Mouse (Mus musculus): ENCODE data around the gene Mrps34.
"Not testable (repeated sequence)": the region's sequence is repeated elsewhere in the genome, so short reads cannot be mapped to it uniquely, and the experiment has no call there.

The Mrps34 gene

DNA sequence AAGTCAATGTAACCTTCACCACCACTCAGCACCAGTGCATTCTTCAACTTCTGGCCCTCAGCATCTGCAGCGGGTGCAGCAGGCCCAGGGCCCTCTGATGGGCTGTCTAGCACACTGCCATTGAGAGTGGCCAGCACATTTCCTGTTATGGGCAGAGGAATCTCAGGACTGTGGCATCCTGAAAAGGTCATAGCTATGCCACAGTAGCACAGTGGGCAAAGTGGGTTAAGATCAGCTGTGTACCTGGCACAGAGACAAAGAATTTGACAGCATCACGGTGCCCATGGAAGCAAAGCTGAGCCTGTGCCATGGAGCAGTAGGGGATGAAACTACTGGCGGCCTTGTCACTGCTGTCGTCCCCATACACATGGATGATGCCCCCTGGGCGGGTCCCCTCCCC, 4.2 kb downstream of the Mrps34 start:
- DNase-seq (ENCODE audit: low spot score in 2 of 2): no peak

DNA sequence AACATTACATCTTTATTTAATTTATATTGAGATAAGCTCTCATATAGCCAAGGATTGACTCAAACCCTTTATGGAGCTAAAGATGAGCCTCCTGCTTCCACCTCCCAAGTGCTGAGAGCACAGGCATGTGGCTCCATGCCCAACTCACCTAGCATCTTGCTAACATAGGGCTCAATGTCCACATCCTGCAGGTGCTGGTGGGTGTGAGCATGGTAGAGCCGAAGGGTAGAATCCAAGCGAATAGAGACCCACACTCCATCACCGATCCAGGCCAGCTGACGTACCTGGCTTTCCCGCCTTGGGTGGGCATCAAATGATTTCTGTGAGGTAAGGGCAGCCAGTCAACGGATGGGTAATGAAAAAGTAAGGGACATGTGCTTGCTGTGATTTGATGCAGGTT, 5.1 kb downstream of the Mrps34 start:
- peak in 1 of 2 experiments; percentile 30 for DNase-seq (ENCODE audit: low spot score in 2 of 2)

DNA sequence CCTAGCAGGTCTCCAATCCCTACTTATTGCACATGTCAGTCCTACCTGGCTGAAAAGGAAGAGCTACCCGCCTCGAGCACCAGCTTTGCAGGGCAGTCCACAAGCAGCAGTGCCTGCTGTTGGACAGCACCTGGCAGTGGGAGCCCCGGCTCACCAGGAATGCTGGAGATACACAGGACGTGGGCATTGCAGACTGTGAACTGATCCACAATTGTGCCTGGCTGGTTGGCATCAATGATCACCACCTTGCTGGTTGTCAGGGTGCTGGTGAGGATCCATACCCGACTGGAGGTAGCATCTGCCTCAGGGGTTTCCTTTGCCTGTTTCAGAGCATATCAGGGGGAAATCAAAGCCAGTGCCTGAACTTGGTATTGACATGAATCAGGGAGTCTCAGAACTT, 7.2 kb downstream of the Mrps34 start:
- DNase-seq (ENCODE audit: low spot score in 2 of 2): peak in 1 of 2 experiments; percentile 21

DNA sequence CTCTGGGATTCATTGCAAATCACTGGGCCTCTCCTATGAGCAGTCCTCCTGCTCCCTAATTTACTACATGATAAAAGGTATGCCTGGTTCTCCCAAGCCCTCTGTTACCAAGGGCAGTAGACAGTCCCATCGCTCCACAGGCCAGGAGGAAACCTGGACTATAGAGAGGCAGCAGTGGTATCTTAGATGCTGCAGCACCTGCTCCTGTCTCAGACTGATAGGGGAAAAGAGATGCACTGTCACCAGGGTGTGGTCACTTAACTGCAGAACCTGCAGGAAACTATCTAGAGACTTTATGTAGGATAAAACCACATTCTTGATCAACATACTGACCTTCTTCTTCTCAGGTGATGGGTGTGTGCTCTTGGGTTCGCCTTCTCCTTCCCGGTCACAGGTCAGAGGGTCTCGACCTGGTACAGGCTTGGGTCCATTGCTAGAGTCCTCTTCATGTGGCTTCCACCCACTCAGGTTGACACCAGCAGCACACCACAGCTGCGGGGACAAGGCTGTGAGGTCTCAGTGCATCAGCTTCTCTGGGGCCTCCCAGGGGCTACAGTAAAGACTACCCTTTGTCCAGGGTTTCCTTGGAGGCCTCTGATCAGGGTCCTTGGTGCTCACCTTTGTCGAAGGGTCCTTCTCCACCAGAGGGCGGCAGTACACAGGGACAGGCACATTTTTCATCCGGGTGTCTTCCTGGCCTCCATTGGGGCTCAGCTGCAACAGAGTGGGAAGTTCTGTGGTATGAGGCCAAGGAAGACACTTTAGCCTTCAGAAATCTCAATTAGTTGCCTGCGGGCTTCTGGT, 8.0 kb downstream of the Mrps34 start:
- DNase-seq (ENCODE audit: low spot score in 2 of 2): peak in 1 of 2 experiments; percentile 42

DNA sequence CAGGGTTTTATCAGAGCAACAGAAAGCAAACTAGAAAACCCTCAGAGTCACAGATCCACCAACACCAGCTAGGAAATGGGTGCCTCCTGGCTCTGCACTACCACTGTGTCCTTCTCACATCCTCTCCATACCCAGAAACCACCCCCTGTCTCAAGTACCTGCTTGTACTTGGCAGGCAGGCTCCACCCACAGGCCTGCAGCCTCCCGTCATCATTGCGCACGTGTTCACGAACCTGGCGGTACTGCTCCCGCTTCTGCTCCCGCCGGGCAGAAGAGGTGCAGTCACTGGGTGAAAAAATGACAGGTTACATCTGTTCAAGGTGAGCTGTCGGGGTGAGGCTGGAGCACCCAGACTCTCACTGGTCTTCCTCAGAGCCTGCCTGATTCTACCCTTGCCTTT, 8.9 kb downstream of the Mrps34 start:
- DNase-seq (ENCODE audit: low spot score in 2 of 2): no peak

DNA sequence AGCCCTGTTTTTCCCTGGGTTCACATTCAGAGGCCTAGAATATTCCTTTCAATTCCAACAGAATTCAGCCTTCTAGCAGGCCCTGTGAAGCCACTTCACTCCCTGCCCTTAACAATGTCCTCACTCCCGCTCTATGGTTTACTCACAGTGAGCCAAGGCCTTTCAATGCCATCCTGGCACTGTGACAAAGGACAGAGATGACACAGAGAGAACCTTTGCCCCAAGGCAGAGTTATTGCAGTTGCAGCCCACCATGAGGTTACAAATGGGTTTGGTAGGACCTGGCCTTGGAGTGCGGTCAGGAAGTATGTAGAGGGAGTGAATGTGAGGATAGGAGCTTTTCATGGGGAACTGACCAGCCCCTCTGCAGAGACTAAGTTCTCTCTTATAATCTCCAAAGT, 12.7 kb downstream of the Mrps34 start:
- no peak for DNase-seq (ENCODE audit: low spot score in 2 of 2)

DNA sequence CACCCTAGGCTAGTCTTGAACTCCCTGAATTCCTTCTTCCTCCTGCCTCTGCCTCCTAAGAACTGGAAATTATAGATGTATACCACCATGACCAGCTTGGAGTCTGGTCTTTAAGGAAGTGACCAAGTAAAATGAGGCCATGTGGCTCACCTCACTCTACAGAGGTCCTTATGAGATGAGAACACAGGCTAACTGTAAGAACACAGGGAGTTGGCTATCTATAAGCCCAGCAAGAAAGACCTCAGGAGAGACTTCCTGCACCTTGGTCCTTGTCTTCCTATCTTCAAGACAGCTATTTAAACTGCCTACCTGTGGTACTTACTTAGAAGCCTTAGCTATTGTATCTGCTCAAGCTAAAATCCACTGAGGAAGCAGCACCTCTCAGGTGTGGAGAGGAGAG, 19.1 kb downstream of the Mrps34 start:
- no peak for DNase-seq (ENCODE audit: low spot score in 2 of 2)

DNA sequence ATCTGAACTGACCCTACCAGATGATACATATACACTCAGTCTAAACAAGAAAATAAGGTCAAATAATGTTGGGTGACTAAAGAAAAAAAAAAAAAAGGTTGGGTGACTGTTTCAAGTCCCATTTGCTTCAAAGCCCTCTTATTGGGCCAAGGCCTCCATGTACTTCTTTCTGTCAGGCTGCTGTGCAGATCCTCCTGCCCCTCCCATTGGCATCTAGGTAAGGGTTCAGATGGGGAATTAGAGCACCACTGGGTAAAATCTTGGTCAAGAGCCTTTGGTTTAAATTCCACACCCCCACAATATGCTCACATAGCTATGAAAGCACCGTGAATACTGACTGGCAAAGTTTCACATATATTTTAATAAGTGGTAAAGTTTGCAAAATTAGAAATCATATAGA, 28.3 kb downstream of the Mrps34 start:
- no peak for DNase-seq (ENCODE audit: low spot score in 2 of 2)

DNA sequence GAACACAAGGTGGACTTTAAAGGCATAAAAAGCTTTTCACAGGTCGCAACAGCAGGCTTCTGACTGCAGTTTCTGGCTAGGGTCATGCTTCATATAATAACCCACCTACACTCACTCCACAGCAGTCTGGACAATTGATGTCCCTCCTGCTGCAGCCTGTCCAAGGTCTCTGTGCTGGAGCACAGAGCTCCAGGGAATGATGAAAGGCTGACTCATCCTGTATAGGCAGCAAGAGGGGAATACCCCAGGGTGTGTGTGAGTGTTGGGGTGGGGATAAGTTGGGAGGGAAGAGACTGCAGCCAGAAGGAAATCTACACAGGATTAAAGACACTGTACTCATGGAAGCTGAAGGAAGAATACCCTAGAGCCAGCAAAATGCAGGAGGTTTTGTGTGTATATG, 34.6 kb downstream of the Mrps34 start:
- no peak for DNase-seq (ENCODE audit: low spot score in 2 of 2)

DNA sequence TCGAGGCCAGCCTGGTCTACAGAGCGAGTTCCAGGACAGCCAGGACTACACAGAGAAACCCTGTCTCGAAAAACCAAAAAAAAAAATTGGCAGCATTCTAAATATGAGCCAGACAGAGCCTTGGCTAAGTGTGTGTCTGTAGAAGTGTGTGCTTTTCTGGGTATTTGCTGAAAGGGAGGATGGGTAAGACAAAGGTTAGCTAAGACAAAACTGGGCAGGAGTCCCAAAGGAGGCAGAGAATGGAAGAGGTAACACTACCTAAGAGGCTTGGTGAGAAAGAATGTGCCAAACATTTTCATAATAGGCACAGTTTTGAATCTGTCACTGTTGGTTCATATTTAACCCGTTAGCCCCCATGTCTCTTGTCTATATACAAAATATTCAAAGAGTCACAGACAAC, 37.5 kb downstream of the Mrps34 start:
- DNase-seq (ENCODE audit: low spot score in 2 of 2): no peak

DNA sequence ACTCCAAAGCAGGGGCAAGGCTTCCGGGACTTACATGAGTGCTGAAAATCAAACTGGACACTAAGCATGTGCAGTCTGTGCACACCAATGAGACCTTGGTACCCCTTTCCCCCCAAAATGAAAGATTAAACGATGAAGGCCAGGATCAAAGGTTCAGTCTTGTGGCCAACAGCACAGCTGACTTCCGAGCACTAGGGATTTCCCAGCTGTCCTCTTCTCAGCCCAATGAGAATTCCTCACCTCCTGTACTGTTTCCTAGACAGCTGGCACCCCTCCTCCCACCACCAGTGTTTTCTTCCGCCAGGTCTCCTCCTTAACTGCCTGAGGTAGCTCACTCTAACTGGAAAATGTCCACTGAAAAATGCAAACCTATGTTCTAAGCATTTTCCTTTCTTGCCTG, 38.2 kb downstream of the Mrps34 start:
- no peak for DNase-seq (ENCODE audit: low spot score in 2 of 2)

DNA sequence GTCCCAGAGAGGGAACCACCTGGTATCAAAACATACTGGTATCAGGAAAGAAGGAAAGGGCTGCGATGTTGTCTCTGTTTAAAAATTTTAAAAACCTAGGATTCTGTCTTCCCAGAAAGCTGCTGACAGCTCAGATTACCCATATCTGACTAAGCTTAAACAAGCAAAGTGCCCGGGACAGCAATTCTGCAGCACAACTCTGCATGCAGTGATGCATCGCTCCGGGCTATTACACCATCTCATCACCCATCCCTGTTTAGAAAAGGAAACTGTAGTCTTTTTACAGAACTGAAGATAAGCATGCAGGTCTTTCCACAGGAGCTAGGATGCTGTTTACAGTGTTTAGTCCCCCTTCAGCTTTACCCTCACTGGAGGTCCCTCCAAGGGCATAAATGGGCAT, 40.0 kb downstream of the Mrps34 start:
- DNase-seq (ENCODE audit: low spot score in 2 of 2): no peak

DNA sequence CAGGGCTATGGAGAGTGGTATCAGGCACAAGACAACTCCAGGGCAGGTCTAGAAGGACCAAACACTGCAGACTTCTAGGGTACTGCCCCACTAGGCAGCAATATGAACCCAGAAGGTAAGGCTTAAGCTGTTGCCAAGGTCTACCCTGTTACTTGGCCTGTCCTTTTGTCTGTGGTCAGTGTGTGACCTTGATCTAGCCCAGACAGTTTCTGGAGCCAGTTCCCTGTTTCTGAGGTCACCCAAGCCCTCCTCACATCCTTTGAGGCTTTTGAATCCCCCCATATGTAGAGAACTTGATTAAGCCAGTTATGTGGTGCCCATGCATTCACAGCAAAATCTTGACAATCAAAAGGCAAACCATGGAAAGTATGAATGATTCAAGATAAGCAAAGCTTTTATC, 40.8 kb downstream of the Mrps34 start:
- no peak for DNase-seq (ENCODE audit: low spot score in 2 of 2)

DNA sequence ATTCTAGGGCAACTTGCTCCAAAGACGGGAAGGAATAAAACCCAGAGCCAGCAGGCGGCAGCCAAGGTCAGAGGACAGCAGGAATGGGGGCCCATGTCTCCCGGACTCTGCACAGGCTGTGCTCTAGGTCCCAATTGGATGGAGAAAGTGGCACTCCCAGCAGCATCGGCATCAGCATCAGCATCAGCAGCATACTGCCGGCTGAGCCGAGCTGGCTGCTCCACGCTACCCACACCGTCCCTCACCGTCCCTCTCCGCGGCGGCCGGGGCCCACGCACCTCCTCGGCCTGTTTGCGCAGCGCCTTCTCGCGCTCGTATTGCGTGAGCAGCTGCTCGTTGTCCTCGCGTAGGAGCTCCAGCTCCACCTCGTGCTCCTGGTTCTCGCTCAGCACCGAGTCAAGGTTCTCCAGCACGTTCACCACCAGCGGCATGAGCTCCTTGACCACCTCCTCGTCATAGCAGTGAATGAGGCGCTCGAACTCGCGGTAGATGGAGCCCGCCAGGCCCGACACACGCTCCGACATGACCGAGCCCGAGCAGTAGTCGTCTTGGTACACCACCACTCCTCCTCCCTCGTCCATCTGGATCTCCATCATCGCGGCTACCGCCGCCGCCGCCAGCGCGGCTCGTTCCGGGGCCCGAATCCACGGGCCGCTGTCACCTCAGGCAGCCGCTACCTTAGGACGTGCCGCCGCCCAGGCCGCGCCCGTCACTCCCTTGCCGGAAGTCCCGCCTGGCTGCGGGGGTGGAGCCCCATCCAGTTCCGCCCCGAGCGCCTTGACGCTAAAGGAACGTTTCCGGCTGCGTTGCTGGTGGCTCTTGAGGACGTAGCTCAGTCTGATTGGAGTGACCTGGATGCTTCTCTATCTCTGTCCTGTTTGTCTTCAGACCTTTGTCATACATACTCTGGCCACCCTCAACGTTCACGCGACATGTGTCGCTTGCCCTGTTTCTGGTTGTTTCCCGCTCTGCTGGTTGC, 41.6 kb downstream of the Mrps34 start, which contains the start of gene Mapk8ip3:
Gene Mapk8ip3 (minus strand): TSS at position 719 of the 979 bp plus-strand sequence.
- DNase-seq (ENCODE audit: low spot score in 2 of 2): peak; percentile 97

DNA sequence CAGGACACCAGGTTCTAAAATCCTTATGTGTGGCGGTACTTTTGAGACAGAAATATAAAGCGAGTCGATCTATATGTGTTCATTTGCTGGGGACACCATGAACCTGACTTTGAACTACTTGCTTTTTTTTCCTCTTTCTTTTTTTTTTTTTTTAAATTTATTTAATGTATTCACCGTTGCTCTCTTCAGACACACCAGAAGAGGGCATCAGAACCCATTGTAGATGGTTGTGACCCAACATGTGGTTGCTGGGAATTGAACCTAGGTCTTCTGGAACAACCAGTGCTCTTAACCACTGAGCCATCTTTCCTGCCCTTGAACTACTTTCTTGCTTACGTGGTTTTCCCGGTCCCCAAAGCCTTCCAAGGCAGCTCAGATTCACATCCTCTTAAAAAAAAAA, 42.4 kb downstream of the Mrps34 start:
- DNase-seq (ENCODE audit: low spot score in 2 of 2): no peak

DNA sequence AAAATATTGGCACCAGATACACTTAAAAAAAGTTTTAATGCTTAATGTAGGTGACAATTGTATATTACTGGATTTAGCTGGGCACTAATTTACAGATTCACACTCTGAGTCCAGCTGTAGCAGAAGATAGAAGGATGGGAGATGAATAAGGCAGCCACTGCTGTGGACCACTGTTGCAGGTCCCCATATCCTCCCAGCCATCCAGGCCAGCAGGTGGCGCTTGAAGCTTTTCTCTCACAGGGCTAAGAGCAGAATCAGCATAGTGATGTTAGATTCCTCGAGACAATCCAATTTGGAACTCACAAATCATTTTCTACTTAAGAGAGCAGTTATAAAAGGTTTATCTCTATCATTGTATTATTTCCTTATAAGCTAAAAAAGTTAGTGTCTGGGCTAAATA, 47.5 kb downstream of the Mrps34 start:
- DNase-seq (ENCODE audit: low spot score in 2 of 2): peak; percentile 36 to 65

DNA sequence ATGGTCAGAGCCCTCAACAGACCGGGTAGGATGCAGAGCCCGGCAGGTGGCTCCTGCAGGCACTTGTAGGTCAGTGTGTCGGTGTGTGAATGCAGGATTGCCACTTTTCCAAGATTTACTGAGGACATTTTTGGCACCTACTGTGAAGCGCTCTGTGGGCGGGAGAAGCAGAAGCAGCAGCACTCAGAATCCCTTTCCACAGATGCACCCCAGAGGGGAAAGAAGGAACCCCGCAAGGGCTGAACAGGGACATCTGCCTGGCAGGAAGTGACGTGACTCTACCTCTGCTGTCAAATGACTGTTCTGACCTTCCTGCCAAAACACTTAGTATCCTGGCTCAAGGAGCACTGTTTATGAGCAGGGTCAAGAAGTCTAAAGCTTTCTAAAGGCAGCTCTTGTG, 48.1 kb downstream of the Mrps34 start:
- peak; percentile 38 to 47 for DNase-seq (ENCODE audit: low spot score in 2 of 2)

DNA sequence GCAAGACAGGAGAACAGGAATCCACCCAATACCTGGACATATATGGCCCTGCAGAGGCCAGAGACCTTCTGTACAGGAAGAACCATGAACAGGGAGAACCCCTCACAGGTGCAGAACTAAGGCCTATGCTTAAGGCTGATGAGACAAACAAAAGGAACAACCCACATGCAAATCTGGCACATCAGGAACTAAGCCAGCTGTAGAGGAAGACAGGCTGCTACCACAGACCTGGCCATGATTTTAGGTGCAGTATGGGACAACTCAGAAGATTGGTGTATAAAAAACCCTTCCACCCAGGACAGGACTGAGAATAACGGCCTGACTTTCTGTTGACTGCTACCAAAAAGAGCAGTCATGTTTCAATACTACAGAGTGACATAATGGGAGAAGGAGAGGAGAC, 48.7 kb downstream of the Mrps34 start:
- DNase-seq (ENCODE audit: low spot score in 2 of 2): not testable (repeated sequence)

All from right cerebral cortex, postnatal 10 days (tissue).